Comparison of ENCODE assay signal across 8 mouse cellular contexts in genomic region chr9:85841891-85842290, GRCm38 (mm10). TPM values are rescaled to one million over a fixed set of nuclear protein-coding genes. Genes with fewer than 3 reads are reported as not detected.
DNase-seq lines count a peak whose midpoint lies in the region; ATAC-seq and TF ChIP-seq lines count a peak whose summit lies in the region.

No protein-coding gene starts in this region.

- ATAC-seq in forebrain, embryonic 12.5 days (ENCODE audit: low FRiP score): no peak
- no peak; the same call in 1 of the 2 replicates for ATAC-seq in hindbrain, embryonic 12.5 days (ENCODE audit: low FRiP score)
- no peak for ATAC-seq in midbrain, embryonic 12.5 days (ENCODE audit: low FRiP score, low read depth)
- 0 out of 2 replicates have a peak, but pooled peaks have one; percentile 53 for ATAC-seq in stomach, postnatal 0 days (ENCODE audit: low FRiP score, low TSS enrichment)
- no peak for ATAC-seq in inflammation-experienced regulatory T-cells, adult 6 months

- H3K9me3 ChIP-seq in forebrain, embryonic 12.5 days: no peaks in the 10 kb centered on the region
- no peaks in the 10 kb centered on the region for H3K9me3 ChIP-seq in hindbrain, embryonic 12.5 days (replicated peaks)
- no peaks in the 10 kb centered on the region for H3K9me3 ChIP-seq in midbrain, embryonic 12.5 days
- H3K9me3 ChIP-seq in stomach, postnatal 0 days (ENCODE audit: control insufficient read depth, low read length): no peaks in the 10 kb centered on the region

- no peaks in the 10 kb centered on the region for H3K36me3 ChIP-seq in forebrain, embryonic 12.5 days (replicated peaks)
- no peaks in the 10 kb centered on the region; the same call in 1 of the 2 replicates for H3K36me3 ChIP-seq in hindbrain, embryonic 12.5 days
- H3K36me3 ChIP-seq in midbrain, embryonic 12.5 days: 0 out of 2 replicates have a peak, but pooled peaks cover 4% of the 10 kb centered on the region
- H3K36me3 ChIP-seq in stomach, postnatal 0 days (ENCODE audit: control insufficient read depth, insufficient read depth, low read length): no peaks in the 10 kb centered on the region

- intact Hi-C loops in left cerebral cortex, postnatal 4 days (cut with DNase I): loop anchor here (5.0 kb wide), 1 partner anchor 610 kb away; no protein-coding TSS in a partner anchor

- H3K27ac ChIP-seq in forebrain, embryonic 12.5 days: peak overlapping the region; percentile 78; the same call in 1 of the 2 replicates
- H3K27ac ChIP-seq in hindbrain, embryonic 12.5 days: peak overlapping the region; percentile 82; the same call in 1 of the 2 replicates
- 0 out of 2 replicates have a peak overlapping the region, but pooled peaks have one; percentile 80 for H3K27ac ChIP-seq in midbrain, embryonic 12.5 days (replicated peaks)
- no peak overlapping the region; the same call in 1 of the 2 replicates for H3K27ac ChIP-seq in stomach, postnatal 0 days (replicated peaks)

- peaks cover 8% of the 10 kb centered on the region; the same call in 1 of the 2 replicates for H3K27me3 ChIP-seq in forebrain, embryonic 12.5 days
- peaks cover 7% of the 10 kb centered on the region; the same call in 1 of the 2 replicates for H3K27me3 ChIP-seq in hindbrain, embryonic 12.5 days
- peaks cover 13% of the 10 kb centered on the region for H3K27me3 ChIP-seq in midbrain, embryonic 12.5 days
- H3K27me3 ChIP-seq in stomach, postnatal 0 days (ENCODE audit: control insufficient read depth, insufficient read depth, low read length): no peaks in the 10 kb centered on the region

- TF ChIP-seq CTCF in stomach, postnatal 0 days (IDR thresholded peaks at IDR 0.05; ENCODE audit: low read depth): peak; percentile 25

- TF ChIP-seq EP300 in stomach, postnatal 0 days (optimal IDR thresholded peaks at IDR 0.05): no peak

- H3K4me1 ChIP-seq in forebrain, embryonic 12.5 days: peaks cover 15% of the 10 kb centered on the region
- peaks cover 15% of the 10 kb centered on the region for H3K4me1 ChIP-seq in hindbrain, embryonic 12.5 days
- peaks cover 13% of the 10 kb centered on the region for H3K4me1 ChIP-seq in midbrain, embryonic 12.5 days
- no peaks in the 10 kb centered on the region for H3K4me1 ChIP-seq in stomach, postnatal 0 days (replicated peaks; ENCODE audit: control insufficient read depth, insufficient read depth)

- peak; percentile 52 to 66 for DNase-seq in urinary bladder, adult 18-20 months (ENCODE audit: low spot score in 2 of 2)
- DNase-seq in urinary bladder, postnatal 10 days (ENCODE audit: low spot score): no peak
- DNase-seq in left cerebral cortex, postnatal 4 days: peak; percentile 49
- peak; percentile 62 for DNase-seq in stomach, postnatal 0 days (ENCODE audit: low spot score)

- H3K4me3 ChIP-seq in forebrain, embryonic 12.5 days (replicated peaks): peak overlapping the region; percentile 61
- peak overlapping the region; percentile 73 for H3K4me3 ChIP-seq in hindbrain, embryonic 12.5 days
- peak overlapping the region; percentile 75 for H3K4me3 ChIP-seq in midbrain, embryonic 12.5 days
- H3K4me3 ChIP-seq in stomach, postnatal 0 days (ENCODE audit: low read depth, low read length): peak overlapping the region; percentile 65

- H3K9ac ChIP-seq in forebrain, embryonic 12.5 days: peak overlapping the region; percentile 82; the same call in 1 of the 2 replicates
- peak overlapping the region; percentile 81; the same call in 1 of the 2 replicates for H3K9ac ChIP-seq in hindbrain, embryonic 12.5 days
- H3K9ac ChIP-seq in midbrain, embryonic 12.5 days (replicated peaks): peak overlapping the region; percentile 83
- no peak overlapping the region; the same call in 1 of the 2 replicates for H3K9ac ChIP-seq in stomach, postnatal 0 days (ENCODE audit: low read length)

- peak overlapping the region; percentile 95 for H3K4me2 ChIP-seq in forebrain, embryonic 12.5 days
- peak overlapping the region; percentile 93 for H3K4me2 ChIP-seq in hindbrain, embryonic 12.5 days (replicated peaks)
- peak overlapping the region; percentile 95 for H3K4me2 ChIP-seq in midbrain, embryonic 12.5 days (replicated peaks)
- peak overlapping the region; percentile 98 for H3K4me2 ChIP-seq in stomach, postnatal 0 days (replicated peaks; ENCODE audit: low read depth)

- under 1% methylated on average over 16 of the region's 16 CpGs for WGBS in forebrain, embryonic 12.5 days
- WGBS in hindbrain, embryonic 12.5 days: under 1% methylated on average over 16 of the region's 16 CpGs
- WGBS in midbrain, embryonic 12.5 days: 1% methylated on average over 16 of the region's 16 CpGs
- WGBS in stomach, postnatal 0 days: 0% methylated on average over 16 of the region's 16 CpGs

RNA-seq across cellular contexts. Expression of gene Tpbg, which starts 0.3 kb away (rescaled TPM):
- polyA plus RNA-seq in forebrain, embryonic 12.5 days (2016; fragmentation: Nextera tagmentation; extraction: Ambion mirVana): 18.9 and 28.8 TPM in 2 replicates
- polyA plus RNA-seq in hindbrain, embryonic 12.5 days (2016; fragmentation: Nextera tagmentation; extraction: Ambion mirVana): 37.1 and 46.4 TPM in 2 replicates
- 10 to 100 TPM; 24.2 to 32.8 TPM for total RNA-seq in left cerebral cortex, postnatal 4 days (2021)
- 39.6 and 54.0 TPM in 2 replicates for polyA plus RNA-seq in midbrain, embryonic 12.5 days (2016; fragmentation: Nextera tagmentation; extraction: Ambion mirVana)
- 3.8 and 4.4 TPM in 2 replicates for polyA plus RNA-seq in stomach, postnatal 0 days (2015; fragmentation: Nextera tagmentation; extraction: Ambion mirVana)
- under 1 TPM in 1 of 3 experiments, not detected in 2; 0.12 TPM for polyA plus RNA-seq in inflammation-experienced regulatory T-cells, adult 6 months (2017; shearing (Covaris generic))
